Mouse (Mus musculus): ENCODE data around the gene Capn2. TPM values are rescaled to one million over a fixed set of nuclear protein-coding genes. Genes with fewer than 3 reads are reported as not detected.

Gene Capn2
- polyA plus RNA-seq, 1 experiment = 98.2 TPM

- no peak for DNase-seq (ENCODE audit: low spot score)
Measured at GRCm38 (mm10) chr1:182461813-182462212, 55.6 kb downstream of the Capn2 start.

GRCm38 (mm10) chr1:182461261-182461660 lies 56.1 kb downstream of the Capn2 start:
- DNase-seq (ENCODE audit: low spot score) = no peak

GRCm38 (mm10) chr1:182460291-182461244 lies 56.8 kb downstream of the Capn2 start:
- no peak for DNase-seq (ENCODE audit: low spot score)

GRCm38 (mm10) chr1:182459436-182459835 lies 58.0 kb downstream of the Capn2 start:
- no peak for DNase-seq (ENCODE audit: low spot score)

- no peak for DNase-seq (ENCODE audit: low spot score)
Measured at GRCm38 (mm10) chr1:182458556-182458955, 58.9 kb downstream of the Capn2 start.

- no peak for DNase-seq (ENCODE audit: low spot score)
Measured at GRCm38 (mm10) chr1:182455080-182455479, 62.3 kb downstream of the Capn2 start.

- DNase-seq (ENCODE audit: low spot score) = no peak
Measured at GRCm38 (mm10) chr1:182452473-182452872, 64.9 kb downstream of the Capn2 start.

- no peak for DNase-seq (ENCODE audit: low spot score)
Measured at GRCm38 (mm10) chr1:182448276-182449035, 69.0 kb downstream of the Capn2 start.

GRCm38 (mm10) chr1:182444116-182444515 lies 73.3 kb downstream of the Capn2 start:
- DNase-seq (ENCODE audit: low spot score) = no peak

GRCm38 (mm10) chr1:182441791-182442473 lies 75.5 kb downstream of the Capn2 start:
- no peak for DNase-seq (ENCODE audit: low spot score)

- DNase-seq (ENCODE audit: low spot score) = peak; percentile 36
Measured at GRCm38 (mm10) chr1:182439546-182440222, 77.7 kb downstream of the Capn2 start.

GRCm38 (mm10) chr1:182436746-182437145 lies 80.7 kb downstream of the Capn2 start:
- no peak for DNase-seq (ENCODE audit: low spot score)

- no peak for DNase-seq (ENCODE audit: low spot score)
Measured at GRCm38 (mm10) chr1:182432059-182432458, 85.3 kb downstream of the Capn2 start.

- DNase-seq (ENCODE audit: low spot score) = no peak
Measured at GRCm38 (mm10) chr1:182430676-182431075, 86.7 kb downstream of the Capn2 start.

GRCm38 (mm10) chr1:182429826-182430225 lies 87.6 kb downstream of the Capn2 start:
- no peak for DNase-seq (ENCODE audit: low spot score)

GRCm38 (mm10) chr1:182427426-182427825 lies 90.0 kb downstream of the Capn2 start:
- DNase-seq (ENCODE audit: low spot score) = no peak

GRCm38 (mm10) chr1:182426444-182426843 lies 91.0 kb downstream of the Capn2 start:
- DNase-seq (ENCODE audit: low spot score) = no peak

GRCm38 (mm10) chr1:182425176-182425575 lies 92.2 kb downstream of the Capn2 start:
- DNase-seq (ENCODE audit: low spot score) = no peak

GRCm38 (mm10) chr1:182424274-182424673 lies 93.1 kb downstream of the Capn2 start:
- no peak for DNase-seq (ENCODE audit: low spot score)

GRCm38 (mm10) chr1:182419481-182419880 lies 97.9 kb downstream of the Capn2 start:
- no peak for DNase-seq (ENCODE audit: low spot score)

All from urinary bladder, adult 2 months (tissue).